Mouse (Mus musculus): Measurements from ENCODE around the gene Polr2b. TPM values are rescaled to one million over a fixed set of nuclear protein-coding genes. Genes with fewer than 3 reads are reported as not detected.

The Polr2b gene
- polyA plus RNA-seq, 1 experiment from 2014 or later, result 62.5 TPM

DNA sequence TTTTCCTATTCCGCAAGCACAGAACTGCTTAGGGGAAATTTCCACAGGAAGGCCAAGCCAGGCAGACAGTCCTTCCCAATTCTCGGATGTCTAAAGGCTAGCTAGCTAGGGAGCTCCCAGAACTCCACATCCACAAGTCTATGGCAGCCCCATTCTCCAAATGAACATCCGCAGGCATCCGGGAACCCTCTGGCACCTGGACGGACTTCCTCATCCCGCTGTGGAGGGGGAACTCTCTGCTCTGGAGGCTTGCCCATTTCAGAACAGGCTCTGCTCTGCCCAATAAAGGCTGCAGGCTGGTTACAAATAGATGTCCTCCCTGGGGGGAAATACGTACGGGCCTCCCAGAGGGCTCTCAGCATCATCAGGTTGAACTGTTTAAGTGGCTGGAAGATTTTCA, 56.4 kb downstream of the Polr2b start:
- no peaks in the 10 kb centered on the region for H3K36me3 ChIP-seq (ENCODE audit: control insufficient read depth, insufficient read depth, low read length)
- no peak overlapping the region for H3K27ac ChIP-seq (ENCODE audit: low read length)
- 85% methylated on average over 8 of the region's 8 CpGs for WGBS
- H3K4me3 ChIP-seq (ENCODE audit: low read depth, low read length), result no peak overlapping the region
- H3K4me2 ChIP-seq (ENCODE audit: low read length), result no peak overlapping the region
- H3K9me3 ChIP-seq (replicated peaks; ENCODE audit: control insufficient read depth, low read length, poor library complexity, severe bottlenecking), result no peaks in the 10 kb centered on the region
- no peak for ATAC-seq
- no peaks in the 10 kb centered on the region for H3K4me1 ChIP-seq (ENCODE audit: control insufficient read depth, insufficient read depth, low read length)
- no peaks in the 10 kb centered on the region for H3K27me3 ChIP-seq (ENCODE audit: control insufficient read depth, insufficient read depth, low read depth, low read length)
- H3K9ac ChIP-seq (ENCODE audit: low read depth, low read length), result no peak overlapping the region

DNA sequence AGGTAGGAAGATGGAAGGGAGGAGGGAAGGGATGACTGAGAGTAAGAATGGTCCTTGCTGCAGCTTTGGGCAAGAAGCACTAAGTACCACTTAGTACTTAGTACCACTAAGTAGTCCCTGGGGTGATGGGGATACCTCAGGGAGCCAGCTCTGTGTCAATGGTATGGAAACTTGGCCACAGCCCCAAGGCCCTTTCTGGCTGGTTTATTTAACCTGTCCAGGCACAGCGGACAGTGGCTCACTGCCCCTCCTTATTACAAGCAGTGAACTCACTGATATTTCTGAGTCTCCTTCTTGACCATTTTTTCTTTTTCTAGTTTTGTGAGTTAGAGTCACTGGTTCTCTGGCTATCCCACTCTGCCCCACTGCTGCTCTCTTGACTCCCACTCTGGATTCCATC, 57.2 kb downstream of the Polr2b start:
- Histone ChIP-seq H3K4me2 (ENCODE audit: low read length) (no peak overlapping the region), H3K9me3 (replicated peaks; ENCODE audit: control insufficient read depth, low read length, poor library complexity, severe bottlenecking) (no peaks in the 10 kb centered on the region), H3K27ac (ENCODE audit: low read length) (no peak overlapping the region), H3K27me3 (ENCODE audit: control insufficient read depth, insufficient read depth, low read depth, low read length) (no peaks in the 10 kb centered on the region), H3K9ac (ENCODE audit: low read depth, low read length) (no peak overlapping the region), H3K4me3 (ENCODE audit: low read depth, low read length) (no peak overlapping the region), H3K36me3 (ENCODE audit: control insufficient read depth, insufficient read depth, low read length) (no peaks in the 10 kb centered on the region), H3K4me1 (ENCODE audit: control insufficient read depth, insufficient read depth, low read length) (no peaks in the 10 kb centered on the region)
- 94% methylated on average over 1 of the region's 1 CpGs for WGBS
- no peak for ATAC-seq

DNA sequence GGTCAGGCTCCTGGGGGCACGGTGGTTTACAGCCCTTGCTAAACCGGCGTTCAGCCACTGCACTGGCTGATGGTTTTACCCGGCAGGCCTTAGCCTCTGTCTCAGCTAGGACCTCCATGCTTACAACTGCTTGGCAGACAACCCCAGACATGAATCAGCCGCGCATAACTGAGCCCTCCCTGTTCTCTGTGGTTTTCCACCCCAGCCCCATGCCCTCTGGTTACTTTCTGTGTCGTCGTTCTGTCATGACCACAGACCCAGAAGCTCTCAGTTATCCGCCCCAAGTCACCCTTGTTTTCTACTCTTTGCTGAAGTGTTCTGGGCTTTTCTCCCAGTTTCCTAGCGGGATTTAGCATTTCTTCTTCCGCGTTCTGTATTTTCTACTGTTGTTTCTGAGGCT, 57.7 kb downstream of the Polr2b start:
- no peaks in the 10 kb centered on the region for H3K27me3 ChIP-seq (ENCODE audit: control insufficient read depth, insufficient read depth, low read depth, low read length)
- H3K9ac ChIP-seq (ENCODE audit: low read depth, low read length), result no peak overlapping the region
- ATAC-seq, result peak; percentile 48; the same call in 1 of the 2 replicates
- H3K36me3 ChIP-seq (ENCODE audit: control insufficient read depth, insufficient read depth, low read length), result no peaks in the 10 kb centered on the region
- no peaks in the 10 kb centered on the region for H3K4me1 ChIP-seq (ENCODE audit: control insufficient read depth, insufficient read depth, low read length)
- no peak overlapping the region for H3K27ac ChIP-seq (ENCODE audit: low read length)
- no peaks in the 10 kb centered on the region for H3K9me3 ChIP-seq (replicated peaks; ENCODE audit: control insufficient read depth, low read length, poor library complexity, severe bottlenecking)
- no peak overlapping the region for H3K4me3 ChIP-seq (ENCODE audit: low read depth, low read length)
- 54% methylated on average over 12 of the region's 12 CpGs for WGBS
- H3K4me2 ChIP-seq (ENCODE audit: low read length), result no peak overlapping the region

DNA sequence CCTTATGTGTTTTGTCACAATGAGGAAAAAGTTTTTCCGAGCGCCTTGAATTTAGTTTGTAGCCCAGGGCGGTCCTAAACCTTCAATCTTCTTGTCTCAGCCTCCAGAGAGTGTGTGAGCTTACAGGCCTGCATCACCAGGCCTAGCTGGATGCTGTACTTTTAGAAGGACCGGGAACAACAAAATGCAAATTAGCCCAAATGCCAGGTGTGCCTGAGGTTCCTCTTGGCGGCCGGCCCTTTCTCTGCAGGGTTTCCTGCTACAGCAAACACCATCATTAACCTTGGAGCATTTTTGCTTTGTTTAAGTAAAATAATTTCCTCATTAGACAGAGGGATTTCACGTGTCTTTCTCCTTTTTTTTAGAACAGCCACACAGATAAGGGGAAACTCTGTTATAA, 58.2 kb downstream of the Polr2b start:
- H3K4me1 ChIP-seq (ENCODE audit: control insufficient read depth, insufficient read depth, low read length), result no peaks in the 10 kb centered on the region
- H3K9ac ChIP-seq (ENCODE audit: low read depth, low read length), result no peak overlapping the region
- no peak overlapping the region for H3K27ac ChIP-seq (ENCODE audit: low read length)
- 42% methylated on average over 7 of the region's 7 CpGs for WGBS
- H3K27me3 ChIP-seq (ENCODE audit: control insufficient read depth, insufficient read depth, low read depth, low read length), result no peaks in the 10 kb centered on the region
- no peak for ATAC-seq
- H3K4me3 ChIP-seq (ENCODE audit: low read depth, low read length), result no peak overlapping the region
- H3K9me3 ChIP-seq (replicated peaks; ENCODE audit: control insufficient read depth, low read length, poor library complexity, severe bottlenecking), result no peaks in the 10 kb centered on the region
- H3K36me3 ChIP-seq (ENCODE audit: control insufficient read depth, insufficient read depth, low read length), result no peaks in the 10 kb centered on the region
- H3K4me2 ChIP-seq (ENCODE audit: low read length), result no peak overlapping the region

DNA sequence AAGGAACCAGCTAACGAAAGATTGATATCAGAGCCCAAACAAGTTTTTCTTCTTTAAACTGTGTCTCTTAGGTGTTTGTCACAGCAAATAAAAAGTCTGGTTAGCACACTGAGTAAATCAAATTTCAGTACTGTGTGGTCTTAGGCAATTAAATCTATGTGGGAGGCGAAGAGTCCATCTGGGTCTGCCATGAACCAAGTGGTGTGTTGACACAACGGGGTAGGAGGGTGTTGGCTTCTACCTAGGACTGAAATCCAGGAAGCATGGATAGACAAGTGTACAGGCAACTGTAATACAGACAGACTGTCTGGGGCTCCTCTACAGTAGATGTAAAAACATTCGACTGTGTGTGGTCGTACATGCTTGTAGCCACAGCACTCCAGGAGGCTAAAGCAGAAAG, 59.4 kb downstream of the Polr2b start:
- H3K9me3 ChIP-seq (replicated peaks; ENCODE audit: control insufficient read depth, low read length, poor library complexity, severe bottlenecking), result no peaks in the 10 kb centered on the region
- no peak overlapping the region for H3K9ac ChIP-seq (ENCODE audit: low read depth, low read length)
- no peak overlapping the region for H3K27ac ChIP-seq (ENCODE audit: low read length)
- H3K4me1 ChIP-seq (ENCODE audit: control insufficient read depth, insufficient read depth, low read length), result no peaks in the 10 kb centered on the region
- 92% methylated on average over 5 of the region's 5 CpGs for WGBS
- H3K27me3 ChIP-seq (ENCODE audit: control insufficient read depth, insufficient read depth, low read depth, low read length), result no peaks in the 10 kb centered on the region; the same call in 1 of the 2 replicates
- no peak overlapping the region for H3K4me2 ChIP-seq (ENCODE audit: low read length)
- no peak for ATAC-seq
- H3K36me3 ChIP-seq (ENCODE audit: control insufficient read depth, insufficient read depth, low read length), result no peaks in the 10 kb centered on the region
- no peak overlapping the region for H3K4me3 ChIP-seq (ENCODE audit: low read depth, low read length)

DNA sequence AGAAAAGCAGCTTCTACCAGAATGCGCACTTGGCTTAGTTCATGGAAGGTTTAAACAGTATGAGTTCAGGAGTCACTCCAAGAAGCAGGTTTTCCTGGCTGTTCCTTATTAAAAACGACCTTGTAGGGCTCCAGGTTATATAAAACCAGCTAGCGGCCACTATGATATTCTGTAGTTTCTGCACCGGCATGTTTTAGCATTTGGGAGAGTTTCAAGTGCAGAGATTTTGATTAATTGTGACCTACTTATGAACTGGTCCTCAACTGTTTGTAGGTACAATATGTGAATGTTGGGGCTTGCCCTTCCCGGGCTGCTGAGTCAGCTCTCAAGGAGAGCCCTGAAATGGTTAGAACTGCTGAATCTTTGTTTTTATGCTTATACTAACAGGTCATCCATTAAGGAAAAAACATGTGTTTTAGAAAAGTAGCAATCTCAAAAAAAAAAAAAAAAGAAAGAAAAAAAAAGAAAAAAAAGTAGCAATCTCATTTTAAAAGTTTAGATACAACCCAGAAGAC, 60.5 kb downstream of the Polr2b start:
- no peak for ATAC-seq
- H3K27ac ChIP-seq (ENCODE audit: low read length), result no peak overlapping the region
- H3K27me3 ChIP-seq (ENCODE audit: control insufficient read depth, insufficient read depth, low read depth, low read length), result no peaks in the 10 kb centered on the region; the same call in 1 of the 2 replicates
- no peak overlapping the region for H3K4me2 ChIP-seq (ENCODE audit: low read length)
- WGBS, result 89% methylated on average over 5 of the region's 5 CpGs
- H3K9me3 ChIP-seq (replicated peaks; ENCODE audit: control insufficient read depth, low read length, poor library complexity, severe bottlenecking), result no peaks in the 10 kb centered on the region
- H3K9ac ChIP-seq (ENCODE audit: low read depth, low read length), result no peak overlapping the region
- H3K36me3 ChIP-seq (ENCODE audit: control insufficient read depth, insufficient read depth, low read length), result no peaks in the 10 kb centered on the region
- no peak overlapping the region for H3K4me3 ChIP-seq (ENCODE audit: low read depth, low read length)
- H3K4me1 ChIP-seq (ENCODE audit: control insufficient read depth, insufficient read depth, low read length), result no peaks in the 10 kb centered on the region

DNA sequence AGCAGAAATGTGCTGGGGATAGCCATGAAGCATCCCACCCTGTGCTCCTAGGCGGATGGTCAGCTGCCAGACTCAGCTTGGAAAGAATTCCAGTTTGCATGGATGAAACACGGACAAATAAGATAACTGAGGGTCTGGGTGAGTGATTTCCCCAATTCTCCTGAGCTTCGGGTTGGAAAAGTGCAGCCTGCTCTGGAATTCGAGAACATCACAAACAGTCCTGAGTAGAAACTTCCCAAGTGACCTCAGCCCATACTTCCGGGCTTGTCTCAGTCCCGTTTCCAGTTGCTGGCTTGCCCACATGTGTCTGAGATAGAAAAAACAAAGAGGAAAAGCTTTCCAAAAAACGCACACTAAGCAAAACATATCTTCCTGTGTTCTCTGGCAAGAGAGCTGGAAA, 62.3 kb downstream of the Polr2b start:
- no peak overlapping the region for H3K27ac ChIP-seq (ENCODE audit: low read length)
- H3K27me3 ChIP-seq (ENCODE audit: control insufficient read depth, insufficient read depth, low read depth, low read length), result no peaks in the 10 kb centered on the region; the same call in 1 of the 2 replicates
- no peaks in the 10 kb centered on the region for H3K9me3 ChIP-seq (replicated peaks; ENCODE audit: control insufficient read depth, low read length, poor library complexity, severe bottlenecking)
- H3K4me2 ChIP-seq (ENCODE audit: low read length), result no peak overlapping the region
- ATAC-seq, result no peak
- H3K36me3 ChIP-seq (ENCODE audit: control insufficient read depth, insufficient read depth, low read length), result no peaks in the 10 kb centered on the region
- no peak overlapping the region for H3K9ac ChIP-seq (ENCODE audit: low read depth, low read length)
- no peak overlapping the region for H3K4me3 ChIP-seq (ENCODE audit: low read depth, low read length)
- WGBS, result 78% methylated on average over 7 of the region's 7 CpGs
- no peaks in the 10 kb centered on the region for H3K4me1 ChIP-seq (ENCODE audit: control insufficient read depth, insufficient read depth, low read length)

DNA sequence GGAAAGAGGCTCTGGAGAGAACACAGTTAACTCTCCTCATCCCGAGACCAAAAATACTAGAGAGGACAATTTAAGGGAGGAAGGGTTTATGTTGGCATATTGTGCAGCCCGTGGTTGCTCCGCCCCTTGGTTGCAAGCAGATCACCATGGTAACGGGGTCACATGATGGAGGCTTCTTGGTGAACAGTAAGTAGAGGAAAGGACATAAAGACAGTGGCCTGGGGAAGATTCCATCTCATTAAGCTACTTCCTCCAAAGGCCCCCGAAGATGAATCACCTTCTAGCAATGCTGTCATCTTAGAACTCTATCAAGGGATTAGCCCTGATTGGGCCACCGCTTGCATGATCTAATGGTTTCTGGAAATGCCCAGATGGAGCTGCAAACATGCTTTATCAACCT, 62.8 kb downstream of the Polr2b start:
- Histone ChIP-seq H3K9ac (ENCODE audit: low read depth, low read length) (no peak overlapping the region), H3K36me3 (ENCODE audit: control insufficient read depth, insufficient read depth, low read length) (no peaks in the 10 kb centered on the region), H3K4me1 (ENCODE audit: control insufficient read depth, insufficient read depth, low read length) (no peaks in the 10 kb centered on the region), H3K9me3 (replicated peaks; ENCODE audit: control insufficient read depth, low read length, poor library complexity, severe bottlenecking) (no peaks in the 10 kb centered on the region), H3K4me3 (ENCODE audit: low read depth, low read length) (no peak overlapping the region), H3K27ac (ENCODE audit: low read length) (no peak overlapping the region), H3K4me2 (ENCODE audit: low read length) (no peak overlapping the region), H3K27me3 (ENCODE audit: control insufficient read depth, insufficient read depth, low read depth, low read length) (no peaks in the 10 kb centered on the region; the same call in 1 of the 2 replicates)
- 62% methylated on average over 6 of the region's 6 CpGs for WGBS
- ATAC-seq, result no peak

DNA sequence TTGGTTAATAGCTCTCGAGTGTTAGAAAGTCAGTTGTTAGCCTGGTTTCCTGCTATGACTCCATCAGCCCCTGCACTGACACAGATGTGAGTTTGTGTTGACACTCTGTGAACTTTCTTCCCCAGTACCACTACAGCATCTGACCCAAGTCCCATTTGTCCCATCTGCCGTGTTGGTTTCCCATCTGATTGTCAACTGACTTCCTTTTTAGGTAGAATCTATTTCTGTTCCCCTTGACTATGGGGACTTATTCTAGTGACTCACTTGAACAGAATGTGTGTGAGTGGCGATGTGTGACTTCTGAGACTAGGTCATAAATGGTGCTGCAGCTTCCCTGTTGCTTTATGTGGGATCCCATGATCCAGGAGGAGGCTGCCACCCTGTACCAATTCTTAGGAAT, 65.0 kb downstream of the Polr2b start:
- Histone ChIP-seq H3K4me3 (ENCODE audit: low read depth, low read length) (no peak overlapping the region), H3K9me3 (replicated peaks; ENCODE audit: control insufficient read depth, low read length, poor library complexity, severe bottlenecking) (no peaks in the 10 kb centered on the region), H3K9ac (ENCODE audit: low read depth, low read length) (no peak overlapping the region), H3K4me1 (ENCODE audit: control insufficient read depth, insufficient read depth, low read length) (no peaks in the 10 kb centered on the region), H3K27ac (ENCODE audit: low read length) (no peak overlapping the region), H3K27me3 (ENCODE audit: control insufficient read depth, insufficient read depth, low read depth, low read length) (no peaks in the 10 kb centered on the region; the same call in 1 of the 2 replicates), H3K4me2 (ENCODE audit: low read length) (no peak overlapping the region), H3K36me3 (ENCODE audit: control insufficient read depth, insufficient read depth, low read length) (no peaks in the 10 kb centered on the region)
- 85% methylated on average over 3 of the region's 3 CpGs for WGBS
- ATAC-seq, result no peak

All from midbrain, embryonic 16.5 days (tissue).